ENCODE assay signal across 7 mouse cellular contexts in the genomic region with DNA sequence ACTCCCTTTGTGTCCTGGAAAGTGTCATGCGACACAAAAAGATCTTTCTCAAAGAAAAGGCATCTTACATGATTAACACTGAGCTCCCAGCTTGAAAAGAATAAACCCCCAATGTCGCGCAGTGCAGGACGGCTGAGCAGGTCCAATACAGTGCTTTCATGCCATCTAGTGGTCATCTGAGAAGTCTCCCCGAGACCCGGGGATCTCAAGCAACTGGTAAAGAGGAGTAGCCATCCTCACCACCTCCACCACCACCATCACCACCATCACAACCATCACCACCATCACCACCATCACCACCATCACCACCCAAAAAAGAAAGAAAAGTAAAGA.
DNase-seq lines count a peak whose midpoint lies in the region; ATAC-seq and TF ChIP-seq lines count a peak whose summit lies in the region.

No protein-coding gene starts in this region.

- no peak overlapping the region for H3K27ac ChIP-seq in midbrain, embryonic 10.5 days (replicated peaks)
- no peak overlapping the region for H3K27ac ChIP-seq in spleen, adult 2 months (ENCODE audit: insufficient read depth, low read length)

- DNase-seq in cerebellum, postnatal 10 days: peak; percentile 94
- peak; percentile 68 to 85 for DNase-seq in frontal cortex, postnatal 25 days (ENCODE audit: low spot score in 2 of 2)
- DNase-seq in left cerebral cortex, adult 9 months (ENCODE audit: low spot score in 2 of 2): peak; percentile 79 to 96
- DNase-seq in midbrain, embryonic 10.5 days (ENCODE audit: low spot score): peak; percentile 77
- peak; percentile 4 to 5 for DNase-seq in spleen, adult 2 months (ENCODE audit: low read depth in 1 of 2, low spot score in 2 of 2)

- no peak overlapping the region for H3K4me3 ChIP-seq in midbrain, embryonic 10.5 days
- no peak overlapping the region for H3K4me3 ChIP-seq in spleen, adult 2 months (ENCODE audit: extremely low read depth, insufficient read depth, insufficient read length)

- H3K36me3 ChIP-seq in midbrain, embryonic 10.5 days: no peaks in the 10 kb centered on the region
- H3K36me3 ChIP-seq in spleen, adult 2 months (ENCODE audit: control insufficient read depth, insufficient read depth, low read length): no peaks in the 10 kb centered on the region

- peaks cover 24% of the 10 kb centered on the region for H3K27me3 ChIP-seq in midbrain, embryonic 10.5 days (ENCODE audit: low read depth, poor library complexity, severe bottlenecking)
- no peaks in the 10 kb centered on the region for H3K27me3 ChIP-seq in spleen, adult 2 months (ENCODE audit: control insufficient read depth, insufficient read depth, low read length)

- WGBS in midbrain, embryonic 10.5 days: 2% methylated on average over 6 of the region's 6 CpGs
- 1% methylated on average over 6 of the region's 6 CpGs for WGBS in spleen, adult 2 months

- H3K4me1 ChIP-seq in midbrain, embryonic 10.5 days: peaks cover 7% of the 10 kb centered on the region
- no peaks in the 10 kb centered on the region for H3K4me1 ChIP-seq in spleen, adult 2 months (ENCODE audit: control insufficient read depth, insufficient read depth, insufficient read length)

- TF ChIP-seq POLR2A in spleen, adult 2 months (IDR thresholded peaks at IDR 0.05; ENCODE audit: low read depth, low read length): no peak

- peak; percentile 37; the same call in 1 of the 2 replicates for TF ChIP-seq CTCF in spleen, adult 2 months (IDR thresholded peaks at IDR 0.05; ENCODE audit: extremely low read depth, insufficient read depth, insufficient read length, insufficient replicate concordance)

- ATAC-seq in activated CD4-positive, CD25-positive, alpha-beta regulatory T cell, adult 4 months: peak; percentile 49
- peak; percentile 73 for ATAC-seq in inflammation-experienced regulatory T-cells, adult 6 months

- no peaks in the 10 kb centered on the region for H3K9me3 ChIP-seq in midbrain, embryonic 10.5 days (replicated peaks)

Comparison
In these comparisons a context has a peak if more than half of its experiments do, and no peak if none do; other contexts are left out.
1. DNase-seq: peak in every context shown above with its lines; median percentile 94 in cerebellum, postnatal 10 days; 88 in left cerebral cortex, adult 9 months; 77 in midbrain, embryonic 10.5 days; 76 in frontal cortex, postnatal 25 days; 4 in spleen, adult 2 months.